ENCODE assay signal across 8 mouse cellular contexts in the genomic region with DNA sequence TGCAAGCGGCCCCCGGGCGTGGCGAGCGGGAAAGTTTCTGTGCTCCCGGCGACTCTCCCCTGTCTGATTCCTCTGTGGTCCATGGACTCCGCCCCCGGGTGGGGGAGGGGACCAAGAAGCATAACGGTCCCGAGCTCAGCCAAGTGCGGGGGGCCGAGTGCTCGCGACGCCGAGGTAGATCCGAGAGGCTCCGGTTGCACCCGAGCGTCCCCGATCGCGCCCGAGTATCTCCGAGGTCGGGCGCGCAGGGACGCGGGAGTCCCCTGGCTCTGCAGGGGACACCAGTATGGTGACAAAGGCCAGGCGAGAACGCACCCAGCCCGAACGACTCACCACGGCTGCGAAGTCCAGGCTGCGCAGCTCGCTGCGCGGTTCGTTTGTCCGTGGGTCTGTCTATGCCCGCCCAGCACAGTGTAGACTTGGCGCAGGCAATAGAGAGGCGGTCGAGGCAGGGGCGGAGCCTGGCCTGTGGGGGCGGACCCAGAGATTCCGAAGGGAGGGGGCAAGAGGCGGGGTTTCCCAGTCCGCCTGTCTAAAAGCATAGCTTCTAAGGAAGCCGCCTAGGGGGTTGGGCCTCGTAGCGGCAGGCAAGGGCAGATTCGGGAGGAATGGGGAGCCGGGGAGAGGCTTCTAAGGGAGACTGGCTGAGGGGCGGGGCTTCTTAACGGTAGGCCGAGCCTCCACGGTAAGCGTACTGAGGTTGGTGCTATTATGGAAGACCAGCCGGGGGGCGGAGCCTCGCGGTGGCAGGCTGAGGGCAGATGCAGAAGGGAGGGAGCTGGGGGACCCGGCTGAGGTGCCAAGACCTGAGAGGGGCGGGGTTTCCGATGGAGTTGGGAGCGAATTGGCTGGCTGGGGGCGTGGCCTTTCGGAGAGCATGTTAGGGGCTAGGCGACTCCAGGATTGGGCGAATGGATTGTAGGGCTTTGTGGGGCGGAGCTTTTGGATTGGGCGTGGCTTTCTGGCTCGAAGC. TPM values are rescaled to one million over a fixed set of nuclear protein-coding genes. Genes with fewer than 3 reads are reported as not detected.
DNase-seq lines count a peak whose midpoint lies in the region; ATAC-seq lines count a peak whose summit lies in the region.

No protein-coding gene starts in this region.

- H3K9me3 ChIP-seq in intestine, embryonic 15.5 days: no peaks in the 10 kb centered on the region
- H3K9me3 ChIP-seq in midbrain, embryonic 10.5 days (replicated peaks): no peaks in the 10 kb centered on the region

- H3K27ac ChIP-seq in intestine, embryonic 15.5 days: peak overlapping the region; percentile 93
- peak overlapping the region; percentile 93 for H3K27ac ChIP-seq in midbrain, embryonic 10.5 days (replicated peaks)

- H3K4me1 ChIP-seq in intestine, embryonic 15.5 days (replicated peaks): peaks cover 32% of the 10 kb centered on the region
- peaks cover 83% of the 10 kb centered on the region for H3K4me1 ChIP-seq in midbrain, embryonic 10.5 days

- under 1% methylated on average over 77 of the region's 77 CpGs for WGBS in intestine, embryonic 15.5 days
- under 1% methylated on average over 77 of the region's 77 CpGs for WGBS in midbrain, embryonic 10.5 days

- ATAC-seq in intestine, embryonic 15.5 days: peak; percentile 94

- no peaks in the 10 kb centered on the region for H3K27me3 ChIP-seq in intestine, embryonic 15.5 days (replicated peaks)
- H3K27me3 ChIP-seq in midbrain, embryonic 10.5 days (ENCODE audit: low read depth, poor library complexity, severe bottlenecking): no peaks in the 10 kb centered on the region

- H3K9ac ChIP-seq in intestine, embryonic 15.5 days: peak overlapping the region; percentile 65

- 0 out of 2 replicates have a peak, but pooled peaks cover 4% of the 10 kb centered on the region for H3K36me3 ChIP-seq in intestine, embryonic 15.5 days
- H3K36me3 ChIP-seq in midbrain, embryonic 10.5 days: peaks cover 39% of the 10 kb centered on the region

- intact Hi-C loops in gastrocnemius, postnatal 36 days (cut with DNase I): no loop called here
- intact Hi-C loops in left cerebral cortex, postnatal 25 days (cut with DNase I): no loop called here

- peak; percentile 100 for DNase-seq in adrenal gland, adult 2 months
- DNase-seq in embryo, embryonic 11.5 days (ENCODE audit: low read depth, low spot score): peak; percentile 99
- peak; percentile 98 to 99 for DNase-seq in gastrocnemius, postnatal 36 days
- peak; percentile 92 to 98 for DNase-seq in left cerebral cortex, postnatal 25 days (ENCODE audit: low spot score in 2 of 2)
- peak; percentile 100 for DNase-seq in midbrain, embryonic 10.5 days (ENCODE audit: low spot score)
- peak; percentile 96 for DNase-seq in right cerebral cortex, postnatal 4 days
- no peak for DNase-seq in MN1 (ENCODE audit: low spot score)

- H3K4me2 ChIP-seq in intestine, embryonic 15.5 days (replicated peaks): peak overlapping the region; percentile 94

- peak overlapping the region; percentile 62 for H3K4me3 ChIP-seq in intestine, embryonic 15.5 days (replicated peaks)
- H3K4me3 ChIP-seq in midbrain, embryonic 10.5 days: peak overlapping the region; percentile 75

RNA-seq across cellular contexts. Expression of a gene that starts 14.2 kb away (rescaled TPM):
- 100 to 1,000 TPM; 149 to 249 TPM for total RNA-seq in adrenal gland, adult 2 months (2021)
- polyA plus RNA-seq in adrenal gland, adult 2 months (2012; rRNA removed): 573 and 605 TPM in 2 replicates
- 10 to 100 TPM; 35.0 to 45.6 TPM for total RNA-seq in gastrocnemius, postnatal 36 days (2021)
- polyA plus RNA-seq in intestine, embryonic 15.5 days (2015; fragmentation: Nextera tagmentation; extraction: Ambion mirVana): 56.3 and 56.8 TPM in 2 replicates
- total RNA-seq in left cerebral cortex, postnatal 25 days (2021): 100 to 1,000 TPM; 621 to 622 TPM
- 89.7 and 131 TPM in 2 replicates for polyA plus RNA-seq in midbrain, embryonic 10.5 days (2016; fragmentation: Nextera tagmentation; extraction: Ambion mirVana)

RNA-seq across cellular contexts. Expression of a gene that starts 50.2 kb away (rescaled TPM):
- total RNA-seq in adrenal gland, adult 2 months (2021): not detected
- polyA plus RNA-seq in adrenal gland, adult 2 months (2012; rRNA removed): not detected in 2 replicates
- total RNA-seq in gastrocnemius, postnatal 36 days (2021): not detected
- not detected in 2 replicates for polyA plus RNA-seq in intestine, embryonic 15.5 days (2015; fragmentation: Nextera tagmentation; extraction: Ambion mirVana)
- total RNA-seq in left cerebral cortex, postnatal 25 days (2021): not detected
- polyA plus RNA-seq in midbrain, embryonic 10.5 days (2016; fragmentation: Nextera tagmentation; extraction: Ambion mirVana): not detected in 2 replicates
